Mouse (Mus musculus): ENCODE results near the gene Hectd4. TPM values are rescaled to one million over a fixed set of nuclear protein-coding genes. Genes with fewer than 3 reads are reported as not detected.
"Not testable (repeated sequence)": the region's sequence is repeated elsewhere in the genome, so short reads cannot be mapped to it uniquely, and the experiment has no call there.

Gene Hectd4
- polyA plus RNA-seq, 1 experiment: 16.4 TPM

GRCm38 (mm10) chr5:121226845-121227244 lies 6.8 kb downstream of the Hectd4 start:
- TF ChIP-seq POLR2A (IDR thresholded peaks at IDR 0.05; ENCODE audit: borderline replicate concordance, extremely low read depth, low read depth, low read length) (no peak), CTCF (IDR thresholded peaks at IDR 0.05; ENCODE audit: insufficient read depth, low read length) (no peak)
- 73% methylated on average over 4 of the region's 4 CpGs for WGBS
- no peak overlapping the region for H3K4me3 ChIP-seq (replicated peaks; ENCODE audit: extremely low read depth, low read depth, low read length)
- DNase-seq: no peak
- H3K4me1 ChIP-seq (ENCODE audit: control insufficient read depth, insufficient read depth, low read length): peaks cover 3% of the 10 kb centered on the region; the same call in 1 of the 2 replicates

GRCm38 (mm10) chr5:121227330-121227729 lies 7.3 kb downstream of the Hectd4 start:
- not testable (repeated sequence) for H3K4me1 ChIP-seq (ENCODE audit: control insufficient read depth, insufficient read depth, low read length); H3K4me3 ChIP-seq (replicated peaks; ENCODE audit: extremely low read depth, low read depth, low read length); DNase-seq
- WGBS: 55% methylated on average over 1 of the region's 1 CpGs

- Histone ChIP-seq H3K4me3 (replicated peaks; ENCODE audit: extremely low read depth, low read depth, low read length) (no peak overlapping the region), H3K4me1 (ENCODE audit: control insufficient read depth, insufficient read depth, low read length) (peaks cover 3% of the 10 kb centered on the region; the same call in 1 of the 2 replicates)
- no peak for DNase-seq
- TF ChIP-seq CTCF (IDR thresholded peaks at IDR 0.05; ENCODE audit: insufficient read depth, low read length): no peak
- no peak for TF ChIP-seq POLR2A (IDR thresholded peaks at IDR 0.05; ENCODE audit: borderline replicate concordance, extremely low read depth, low read depth, low read length)
- WGBS: 91% methylated on average over 2 of the region's 2 CpGs
Observed at GRCm38 (mm10) chr5:121229182-121229581, 9.2 kb downstream of the Hectd4 start.

GRCm38 (mm10) chr5:121230811-121231210 lies 10.8 kb downstream of the Hectd4 start:
- WGBS: 71% methylated on average over 9 of the region's 9 CpGs
- 0 out of 2 replicates have a peak, but pooled peaks cover 3% of the 10 kb centered on the region for H3K4me1 ChIP-seq (ENCODE audit: control insufficient read depth, insufficient read depth, low read length)
- TF ChIP-seq CTCF (IDR thresholded peaks at IDR 0.05; ENCODE audit: insufficient read depth, low read length) (no peak), POLR2A (IDR thresholded peaks at IDR 0.05; ENCODE audit: borderline replicate concordance, extremely low read depth, low read depth, low read length) (no peak)
- no peak for DNase-seq
- H3K4me3 ChIP-seq (replicated peaks; ENCODE audit: extremely low read depth, low read depth, low read length): no peak overlapping the region

GRCm38 (mm10) chr5:121232789-121233188 lies 12.8 kb downstream of the Hectd4 start:
- H3K4me1 ChIP-seq (ENCODE audit: control insufficient read depth, insufficient read depth, low read length): peaks cover 3% of the 10 kb centered on the region; the same call in 1 of the 2 replicates
- TF ChIP-seq CTCF (IDR thresholded peaks at IDR 0.05; ENCODE audit: insufficient read depth, low read length): no peak
- TF ChIP-seq POLR2A (IDR thresholded peaks at IDR 0.05; ENCODE audit: borderline replicate concordance, extremely low read depth, low read depth, low read length): no peak
- no peak overlapping the region for H3K4me3 ChIP-seq (replicated peaks; ENCODE audit: extremely low read depth, low read depth, low read length)
- 100% methylated on average over 1 of the region's 1 CpGs for whole genome bisulfite sequencing
- DNase-seq: no peak

GRCm38 (mm10) chr5:121233726-121234125 lies 13.7 kb downstream of the Hectd4 start:
- H3K4me3 ChIP-seq (replicated peaks; ENCODE audit: extremely low read depth, low read depth, low read length): no peak overlapping the region
- no peak for DNase-seq
- H3K4me1 ChIP-seq (ENCODE audit: control insufficient read depth, insufficient read depth, low read length): peaks cover 3% of the 10 kb centered on the region; the same call in 1 of the 2 replicates
- TF ChIP-seq POLR2A (IDR thresholded peaks at IDR 0.05; ENCODE audit: borderline replicate concordance, extremely low read depth, low read depth, low read length) (no peak), CTCF (IDR thresholded peaks at IDR 0.05; ENCODE audit: insufficient read depth, low read length) (no peak)
- WGBS: 39% methylated on average over 2 of the region's 2 CpGs

GRCm38 (mm10) chr5:121236171-121236570 lies 16.2 kb downstream of the Hectd4 start:
- no peak for DNase-seq
- Histone ChIP-seq H3K4me3 (replicated peaks; ENCODE audit: extremely low read depth, low read depth, low read length) (no peak overlapping the region), H3K4me1 (ENCODE audit: control insufficient read depth, insufficient read depth, low read length) (peaks cover 3% of the 10 kb centered on the region)
- TF ChIP-seq POLR2A (IDR thresholded peaks at IDR 0.05; ENCODE audit: borderline replicate concordance, extremely low read depth, low read depth, low read length) (no peak), CTCF (IDR thresholded peaks at IDR 0.05; ENCODE audit: insufficient read depth, low read length) (no peak)
- 49% methylated on average over 5 of the region's 5 CpGs for WGBS

- TF ChIP-seq CTCF (IDR thresholded peaks at IDR 0.05; ENCODE audit: insufficient read depth, low read length): no peak
- TF ChIP-seq POLR2A (IDR thresholded peaks at IDR 0.05; ENCODE audit: borderline replicate concordance, extremely low read depth, low read depth, low read length): no peak
- no peak for DNase-seq
- no peak overlapping the region for H3K4me3 ChIP-seq (replicated peaks; ENCODE audit: extremely low read depth, low read depth, low read length)
- WGBS: 68% methylated on average over 2 of the region's 2 CpGs
- peaks cover 8% of the 10 kb centered on the region for H3K4me1 ChIP-seq (ENCODE audit: control insufficient read depth, insufficient read depth, low read length)
Observed at GRCm38 (mm10) chr5:121238208-121238607, 18.2 kb downstream of the Hectd4 start.

GRCm38 (mm10) chr5:121239846-121240245 lies 19.8 kb downstream of the Hectd4 start:
- 68% methylated on average over 5 of the region's 5 CpGs for WGBS
- DNase-seq: no peak
- no peak overlapping the region for H3K4me3 ChIP-seq (replicated peaks; ENCODE audit: extremely low read depth, low read depth, low read length)
- TF ChIP-seq CTCF (IDR thresholded peaks at IDR 0.05; ENCODE audit: insufficient read depth, low read length) (no peak), POLR2A (IDR thresholded peaks at IDR 0.05; ENCODE audit: borderline replicate concordance, extremely low read depth, low read depth, low read length) (no peak)
- H3K4me1 ChIP-seq (ENCODE audit: control insufficient read depth, insufficient read depth, low read length): peaks cover 8% of the 10 kb centered on the region

GRCm38 (mm10) chr5:121241182-121241581 lies 21.2 kb downstream of the Hectd4 start:
- DNase-seq: no peak
- TF ChIP-seq POLR2A (IDR thresholded peaks at IDR 0.05; ENCODE audit: borderline replicate concordance, extremely low read depth, low read depth, low read length) (no peak), CTCF (IDR thresholded peaks at IDR 0.05; ENCODE audit: insufficient read depth, low read length) (no peak)
- Histone ChIP-seq H3K4me1 (ENCODE audit: control insufficient read depth, insufficient read depth, low read length) (peaks cover 8% of the 10 kb centered on the region), H3K4me3 (replicated peaks; ENCODE audit: extremely low read depth, low read depth, low read length) (no peak overlapping the region)
